Mouse (Mus musculus): Measurements from ENCODE around the gene Cela1.

The Cela1 gene
- long read RNA-seq, experiment 1, transcript Cela1-201 (8 exons, 1,108 nt): major isoform, 27 of 105 reads
- long read RNA-seq, experiment 1, partial matches to known transcripts: 76 of 105 reads
- long read RNA-seq, experiment 1, other reads (novel, unspliced or antisense): 1 of 105 reads
- long read RNA-seq, experiment 2, transcript Cela1-201 (8 exons, 1,108 nt): major isoform, 32 of 125 reads
- long read RNA-seq, experiment 2, partial matches to known transcripts: 90 of 125 reads
- long read RNA-seq, experiment 2, other reads (novel, unspliced or antisense): 3 of 125 reads

DNA sequence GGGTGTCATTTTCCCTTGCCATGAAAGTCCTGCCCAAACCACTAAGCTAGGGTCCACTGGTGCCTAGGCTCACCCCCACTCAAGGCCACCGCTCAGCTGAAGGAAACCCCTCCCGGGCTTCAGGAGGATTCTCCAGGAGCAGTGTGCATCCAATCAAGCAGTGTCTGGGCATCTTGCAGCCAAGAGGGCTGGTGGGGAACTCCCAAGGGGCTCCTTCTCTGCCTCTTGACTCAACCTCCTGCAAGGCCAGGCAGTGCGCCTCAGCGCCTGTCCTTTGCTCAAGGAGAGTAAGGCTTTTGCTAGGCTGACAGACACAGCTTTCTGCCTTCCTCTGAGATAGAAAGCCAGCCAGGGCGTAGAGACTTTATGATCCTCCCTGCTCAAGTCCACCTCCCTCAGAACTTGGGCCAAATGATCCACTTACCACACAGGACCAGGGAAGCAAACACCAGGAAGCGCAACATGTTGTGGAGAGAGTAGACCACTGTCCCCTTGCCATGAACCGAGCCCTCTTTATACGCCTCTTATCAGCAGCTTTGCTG lies at the start of gene Cela1:
Gene Cela1 (minus strand): TSS at position 492 of the 542 bp plus-strand sequence.
- intact Hi-C loops (cut with DNase I): loop anchor here (10.0 kb wide), 1 partner anchor 153 kb away; no protein-coding TSS in a partner anchor

DNA sequence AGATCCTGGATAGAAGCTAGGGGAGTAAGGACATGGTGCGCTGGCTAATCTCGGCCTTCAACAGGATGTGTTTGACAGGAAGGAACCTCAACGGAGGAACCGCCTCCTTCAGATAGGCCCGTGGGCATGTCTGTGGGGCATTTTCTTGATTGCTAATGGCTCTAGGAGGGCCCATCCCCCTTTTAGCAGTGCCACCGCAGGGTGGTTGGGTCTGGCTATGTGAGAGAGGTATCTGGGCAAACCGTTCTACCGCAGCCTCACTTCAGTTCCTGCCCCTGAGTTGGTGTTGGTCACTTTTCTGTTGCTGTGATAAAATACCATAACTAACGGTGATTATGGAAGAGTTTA lies 48.2 kb upstream of the Cela1 start:
- intact Hi-C loops (cut with DNase I): no loop called here

DNA sequence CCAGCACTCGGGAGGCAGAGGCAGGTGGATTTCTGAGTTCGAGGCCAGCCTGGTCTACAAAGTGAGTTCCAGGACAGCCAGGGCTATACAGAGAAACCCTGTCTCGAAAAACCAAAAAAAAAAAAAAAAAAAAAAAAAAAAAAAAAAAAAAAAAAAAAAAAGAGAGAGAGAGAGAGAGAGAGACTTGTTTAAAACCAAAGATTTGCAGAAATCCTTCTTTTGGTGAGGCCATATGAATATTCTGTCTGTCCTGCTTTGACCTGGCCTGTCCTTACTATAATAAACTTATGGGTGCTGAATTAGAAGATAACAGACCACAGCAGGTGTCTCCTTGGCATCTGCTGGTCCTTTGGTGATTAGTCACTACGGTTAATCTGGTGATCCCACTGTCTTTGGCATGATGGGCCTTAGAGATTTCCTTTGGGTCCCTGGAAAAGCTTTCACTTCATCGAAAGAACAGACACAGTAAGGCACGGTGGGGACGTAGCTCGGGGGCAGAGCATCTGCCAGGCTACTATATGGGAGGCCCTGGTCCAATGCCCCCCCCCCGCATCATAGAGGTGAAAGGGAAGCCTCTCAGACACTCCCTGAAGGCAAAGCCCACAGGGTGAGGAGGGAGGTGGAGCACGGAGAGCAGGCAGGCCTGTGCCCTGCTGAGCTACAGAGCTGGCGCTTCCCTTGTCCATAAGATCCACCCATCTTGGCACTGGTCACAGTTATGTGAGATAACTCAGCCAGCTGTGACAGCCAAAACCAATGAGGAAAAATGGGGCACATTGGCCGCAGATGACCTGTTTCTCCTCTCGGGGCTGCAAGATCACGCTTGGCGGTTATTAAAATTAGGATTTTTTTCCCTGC lies 47.6 kb upstream of the Cela1 start:
- intact Hi-C loops (cut with DNase I): no loop called here

DNA sequence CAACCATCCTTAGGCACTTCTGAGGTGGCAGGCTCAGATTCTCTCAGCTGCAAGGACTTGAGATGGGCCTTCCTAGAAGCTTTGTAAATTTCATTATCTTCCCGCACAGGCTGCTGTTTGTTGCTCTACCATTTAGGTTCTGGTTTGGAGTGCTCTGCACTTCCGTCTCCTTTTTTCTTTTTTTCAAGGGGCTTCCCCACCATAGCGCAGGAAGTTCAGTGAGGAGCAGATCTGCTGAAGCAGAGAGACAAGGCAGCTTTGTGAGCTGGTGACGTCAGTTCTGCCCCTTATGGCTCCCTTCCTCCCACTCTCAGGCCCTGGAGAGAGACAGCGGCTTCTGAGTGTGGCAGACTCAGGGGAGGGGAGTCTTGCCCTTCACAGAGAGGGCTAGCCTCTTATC lies 44.9 kb upstream of the Cela1 start:
- intact Hi-C loops (cut with DNase I): no loop called here

DNA sequence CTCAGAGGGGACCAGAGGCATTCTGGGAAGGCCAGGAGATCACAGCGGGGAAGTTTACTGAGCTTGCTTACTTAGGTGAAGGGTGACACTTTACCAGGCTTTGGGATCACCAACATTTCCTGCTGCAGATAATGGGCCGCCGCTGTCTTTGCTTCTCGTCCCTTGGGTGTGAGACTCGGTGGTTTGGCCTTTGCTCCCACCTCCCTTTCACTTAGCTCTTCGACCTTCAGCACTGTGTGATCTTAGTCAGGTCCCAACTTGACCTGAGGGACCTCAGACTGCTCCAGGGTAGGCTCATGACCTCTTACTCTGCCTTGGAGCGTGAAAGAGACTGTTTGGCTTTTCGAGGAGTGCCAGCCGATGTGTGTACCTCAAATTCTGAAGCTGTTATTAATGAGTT lies 43.4 kb upstream of the Cela1 start:
- intact Hi-C loops (cut with DNase I): no loop called here

DNA sequence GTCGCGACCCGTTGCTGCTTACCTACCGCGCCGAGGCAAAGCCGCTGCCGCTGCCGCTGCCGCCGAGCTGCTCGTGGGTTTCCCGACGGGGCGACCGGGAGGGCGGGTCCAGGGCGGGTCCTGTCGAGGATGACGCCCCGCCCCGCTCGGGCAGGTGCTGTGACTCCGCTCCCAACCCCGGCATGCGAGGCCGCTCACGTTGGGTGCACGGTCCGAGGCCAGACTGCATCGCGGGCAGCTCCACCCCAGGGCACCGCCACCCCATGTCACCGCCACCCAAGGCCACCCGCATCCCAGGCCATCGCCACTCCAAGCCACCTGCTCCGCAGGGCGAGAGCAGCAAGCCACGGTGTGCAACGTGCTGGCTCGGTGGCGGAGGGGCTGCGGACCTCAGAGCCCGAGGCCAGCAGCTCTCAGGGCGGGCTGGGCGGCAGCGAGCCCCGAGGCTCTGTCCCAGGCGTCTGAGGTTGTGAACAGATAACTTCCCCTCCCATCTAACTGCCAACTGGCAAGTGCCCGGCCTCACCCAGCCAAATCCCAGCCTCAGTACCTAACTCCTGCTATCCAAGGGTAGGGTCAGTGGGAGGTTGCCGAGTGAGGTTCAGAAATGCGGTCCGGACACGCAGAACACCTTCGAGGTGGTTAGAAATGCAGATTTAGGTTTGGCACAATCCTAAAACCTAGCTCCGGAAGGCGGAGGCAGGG lies 41.7 kb upstream of the Cela1 start, which contains the start of gene Galnt6:
Gene Galnt6 (minus strand): TSS at position 96 of the 705 bp plus-strand sequence.
- intact Hi-C loops (cut with DNase I): no loop called here

DNA sequence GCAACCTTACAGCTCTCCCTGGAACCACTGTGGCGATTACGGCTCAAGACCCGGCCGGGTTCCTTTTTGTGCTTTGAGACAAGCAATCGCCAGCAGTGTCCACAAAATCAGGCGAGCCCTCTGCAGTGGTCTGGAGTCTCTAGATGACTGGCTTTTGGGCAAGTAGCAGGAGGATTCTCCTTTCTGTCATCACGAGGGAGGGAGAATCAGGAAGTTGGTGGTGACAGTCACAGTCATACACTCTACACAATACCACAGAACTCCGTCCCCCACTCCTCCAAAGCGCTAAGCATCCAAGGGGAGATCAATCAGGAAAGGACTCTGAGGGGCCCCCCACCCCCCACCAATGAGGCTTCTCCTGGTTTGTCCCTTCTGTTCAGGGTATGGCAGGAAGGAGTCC lies 40.9 kb upstream of the Cela1 start:
- intact Hi-C loops (cut with DNase I): no loop called here

DNA sequence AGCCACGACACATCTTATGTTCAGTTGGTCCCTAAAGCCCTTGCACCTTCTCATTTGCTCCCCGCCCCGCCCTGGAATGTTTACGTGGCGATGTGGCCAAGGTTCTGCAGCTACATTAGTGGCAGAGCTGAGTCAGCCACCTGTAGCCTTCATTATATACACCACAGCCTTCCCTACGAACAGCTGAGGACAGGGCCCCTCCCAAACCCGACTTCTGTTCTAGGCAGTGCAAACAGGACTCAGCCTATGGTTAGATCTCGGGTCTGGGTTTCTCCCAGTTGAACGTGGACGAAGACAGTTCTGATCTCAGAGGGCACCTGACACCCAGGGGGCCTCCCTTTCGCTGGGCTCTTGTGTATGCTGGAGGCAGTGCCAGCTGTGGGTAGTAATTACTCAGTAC lies 40.1 kb upstream of the Cela1 start:
- intact Hi-C loops (cut with DNase I): no loop called here

DNA sequence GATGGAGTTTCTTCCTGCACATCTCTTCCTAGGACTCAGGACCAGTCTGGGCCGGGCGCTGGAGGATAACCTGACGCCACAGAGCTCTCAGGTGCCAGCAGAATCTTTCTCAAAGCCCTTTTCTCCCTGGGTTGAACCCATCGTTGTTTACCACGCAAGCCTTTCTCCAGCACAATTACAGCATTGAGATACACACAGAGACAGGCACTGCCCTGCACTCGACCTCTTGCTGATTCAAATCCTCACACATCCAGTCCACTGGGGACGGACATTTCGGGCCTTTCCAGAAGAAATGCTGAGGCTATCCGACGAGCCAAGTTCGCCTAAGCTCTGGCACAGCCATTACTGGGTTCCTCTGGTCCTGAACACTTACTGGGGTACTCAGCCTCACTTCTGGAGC lies 39.0 kb upstream of the Cela1 start:
- intact Hi-C loops (cut with DNase I): no loop called here

DNA sequence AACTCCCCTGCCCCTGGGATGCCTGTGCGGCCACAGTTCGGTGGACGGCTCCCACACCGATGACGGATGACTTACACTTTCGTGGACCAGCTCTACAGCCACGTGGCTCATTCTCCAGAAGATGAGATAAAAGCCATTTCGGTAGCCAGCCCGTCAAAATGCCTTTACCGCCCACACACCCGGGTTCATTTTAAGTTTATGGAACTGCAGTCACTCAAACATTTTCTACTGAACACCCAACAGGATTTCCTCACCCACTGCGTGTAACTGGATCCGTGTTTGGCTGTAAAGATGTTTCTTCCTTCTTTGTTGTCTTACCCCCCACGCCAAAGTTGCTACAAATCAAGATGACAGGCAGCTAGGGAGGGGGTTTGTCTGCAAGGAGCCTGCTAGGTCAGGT lies 35.8 kb upstream of the Cela1 start:
- intact Hi-C loops (cut with DNase I): no loop called here

DNA sequence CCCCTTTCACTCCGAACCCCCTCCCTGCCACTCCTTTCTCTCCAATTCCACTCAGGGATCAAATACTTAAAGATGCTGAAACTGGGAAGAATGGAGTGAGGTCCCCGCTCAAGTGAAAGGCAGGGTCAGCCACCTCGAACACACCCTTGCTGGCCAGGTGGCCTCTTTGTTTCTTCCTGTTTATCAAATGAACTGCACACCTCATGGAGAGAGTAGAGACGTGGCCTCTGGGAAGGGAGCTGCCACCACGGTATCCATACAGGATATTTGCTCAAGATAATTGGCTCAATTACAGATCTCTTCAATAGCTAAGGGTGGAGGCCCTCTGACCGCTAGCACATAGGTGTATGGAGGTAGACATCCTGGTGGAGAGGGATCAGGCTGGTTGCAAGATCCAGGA lies 34.8 kb upstream of the Cela1 start:
- intact Hi-C loops (cut with DNase I): no loop called here

DNA sequence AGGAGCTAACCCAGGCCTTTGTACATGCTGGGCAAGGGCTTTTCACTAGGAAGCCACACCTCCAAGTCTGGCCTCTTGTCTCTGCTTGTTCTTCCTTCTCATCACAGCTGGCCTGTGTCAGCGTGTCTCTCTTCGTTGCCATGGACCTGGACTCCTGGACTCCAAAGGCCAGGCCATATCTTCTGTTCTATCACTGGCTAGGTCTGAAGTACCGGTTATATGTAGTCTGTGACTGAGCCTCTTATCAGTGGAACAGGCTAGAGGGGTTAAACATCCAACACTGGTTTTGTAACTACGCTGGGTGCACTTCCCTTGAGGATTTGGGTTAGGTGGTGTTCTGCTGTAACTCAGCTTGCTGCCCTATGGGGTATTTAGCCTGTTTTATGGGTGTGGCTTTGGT lies 34.3 kb upstream of the Cela1 start:
- intact Hi-C loops (cut with DNase I): no loop called here

DNA sequence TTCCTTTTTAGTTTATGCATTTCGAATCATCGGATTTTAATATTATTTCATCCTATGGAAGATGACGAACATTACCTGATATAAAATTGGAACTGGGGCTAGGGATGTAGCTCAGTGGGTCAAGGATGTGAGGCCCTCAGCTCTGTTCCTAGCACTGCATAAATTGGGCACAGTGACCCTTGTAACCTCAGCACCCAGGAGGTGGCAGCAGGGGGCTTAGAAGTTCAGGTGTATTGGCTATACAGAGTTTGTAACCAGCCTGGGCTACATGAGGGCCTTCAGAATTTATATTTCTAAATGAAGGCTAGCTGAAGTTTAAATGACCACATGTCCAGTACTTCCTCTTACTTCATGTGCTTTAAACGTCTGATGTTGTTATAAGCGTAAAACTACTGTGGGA lies 33.7 kb upstream of the Cela1 start:
- intact Hi-C loops (cut with DNase I): no loop called here

DNA sequence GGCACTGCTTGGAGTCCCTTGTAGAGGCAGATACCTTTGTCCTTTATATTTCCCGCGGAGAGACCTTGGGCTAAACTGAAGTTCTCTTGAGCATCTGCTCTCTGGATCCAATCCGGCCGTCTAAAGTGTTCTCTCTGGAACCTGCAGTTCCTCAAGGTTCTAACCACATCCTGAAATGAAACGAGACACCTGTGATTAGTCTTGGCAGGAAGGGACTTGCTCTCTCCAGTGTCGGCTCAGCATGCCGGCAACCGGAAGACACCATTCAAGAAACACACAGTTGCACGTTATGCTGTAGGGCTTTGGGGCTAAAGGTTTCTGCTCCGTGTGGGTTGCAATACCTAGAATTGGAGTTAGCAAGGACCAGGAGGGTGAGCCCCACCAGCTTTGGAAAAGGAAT lies 32.3 kb upstream of the Cela1 start:
- intact Hi-C loops (cut with DNase I): no loop called here

DNA sequence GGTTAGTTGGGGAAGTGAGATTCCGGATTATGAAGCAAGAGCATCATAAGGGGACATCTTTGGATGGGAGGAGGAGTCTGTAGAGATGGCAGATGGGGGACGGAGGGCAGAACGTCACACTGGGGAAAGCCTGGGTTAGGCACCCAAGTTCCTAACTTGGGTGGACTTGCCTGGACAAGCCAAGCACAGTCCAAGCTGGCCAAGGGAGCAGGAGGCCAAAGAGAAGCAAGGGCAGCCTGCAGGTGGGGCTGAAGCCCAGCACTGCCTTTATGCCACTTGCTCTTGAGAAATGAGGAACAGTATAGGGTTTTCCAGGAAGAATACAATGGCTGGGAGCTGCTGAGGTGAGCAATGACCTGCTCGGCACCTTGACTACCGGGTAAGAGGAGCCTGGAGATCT lies 31.5 kb upstream of the Cela1 start:
- intact Hi-C loops (cut with DNase I): no loop called here

DNA sequence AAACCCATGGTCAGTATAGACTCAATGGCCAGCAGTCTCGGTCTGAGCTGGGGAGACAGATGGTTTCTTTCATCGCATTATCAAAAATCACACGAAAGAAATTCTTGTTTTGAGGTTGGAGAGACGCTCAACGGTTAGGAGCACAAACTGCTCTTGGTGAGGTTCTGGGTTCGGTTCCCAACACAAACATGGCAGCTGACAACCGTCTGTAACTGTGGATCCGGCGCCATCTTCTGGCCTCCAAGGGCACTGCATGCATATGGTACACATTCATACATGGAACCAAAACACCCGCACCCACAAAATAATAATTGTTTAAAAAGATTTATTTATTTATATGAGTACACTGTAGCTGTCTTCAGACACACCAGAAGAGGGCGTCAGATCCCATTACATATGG lies 30.9 kb upstream of the Cela1 start:
- intact Hi-C loops (cut with DNase I): no loop called here

DNA sequence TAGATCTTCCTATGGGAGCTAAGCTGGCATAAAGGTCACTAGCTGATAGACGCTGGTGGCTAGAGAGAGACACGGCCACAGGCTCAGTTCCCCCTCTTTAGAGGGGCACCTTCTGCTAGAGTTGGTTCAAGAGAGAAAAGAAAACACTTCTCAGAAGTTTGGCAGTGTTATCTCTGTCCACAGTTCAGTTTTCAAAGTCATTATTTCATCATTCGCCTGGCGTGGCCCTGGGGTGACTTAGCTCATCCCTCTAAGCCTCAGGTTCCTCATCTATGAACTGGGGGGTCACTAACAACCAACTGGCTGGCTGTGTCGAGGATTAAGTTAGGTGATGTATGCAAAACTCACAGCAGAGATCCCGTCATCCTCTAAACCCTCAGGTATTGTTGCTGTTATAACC lies 30.2 kb upstream of the Cela1 start:
- intact Hi-C loops (cut with DNase I): no loop called here

DNA sequence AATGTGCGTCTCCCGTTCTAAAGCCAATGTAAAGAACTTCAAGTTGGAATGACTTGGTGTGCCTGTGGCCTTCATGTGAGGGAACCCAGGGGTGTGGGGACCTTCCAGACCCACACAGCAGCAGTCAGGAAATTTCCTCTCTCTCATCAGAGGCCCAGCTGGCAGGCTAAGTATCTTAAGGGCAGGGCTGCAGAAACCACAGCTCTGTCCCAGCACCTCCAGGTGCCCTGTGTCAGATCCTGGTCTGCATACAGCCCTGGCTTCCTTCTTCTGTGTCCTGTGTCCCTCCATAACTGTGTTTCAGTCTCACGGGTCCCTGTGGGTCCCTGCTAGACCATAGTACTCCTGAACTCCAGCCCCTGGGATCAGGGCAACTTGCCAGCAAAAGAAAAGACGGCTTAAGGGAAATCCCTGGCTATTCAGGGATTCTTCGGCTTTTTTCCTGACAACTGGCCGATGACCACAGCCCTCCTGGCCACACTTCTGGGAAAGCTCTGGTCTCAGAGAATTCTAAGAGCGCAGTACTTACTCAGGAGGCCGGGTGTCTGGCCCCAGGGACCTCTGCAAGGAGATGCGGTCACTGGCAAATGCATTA lies 27.8 kb upstream of the Cela1 start:
- intact Hi-C loops (cut with DNase I): no loop called here

DNA sequence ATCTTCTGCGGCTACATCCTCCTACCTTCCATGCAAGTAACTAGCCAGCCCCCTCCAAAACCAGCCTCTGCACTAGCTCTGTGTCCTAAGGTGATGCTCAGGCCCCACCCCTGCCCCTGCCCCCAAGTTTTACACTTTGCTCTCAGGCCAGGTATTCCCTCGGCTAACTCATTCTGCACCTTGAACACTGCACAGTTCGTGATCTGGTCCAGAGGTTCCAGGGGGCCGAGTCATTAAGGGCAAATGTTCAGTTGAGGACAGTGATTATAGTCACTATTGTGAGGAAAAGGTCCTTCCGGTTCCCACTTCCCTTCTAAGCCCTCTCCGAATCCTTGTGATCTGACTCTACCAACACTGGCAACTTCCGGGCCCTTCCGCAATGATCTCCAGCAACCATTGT lies 26.7 kb upstream of the Cela1 start:
- intact Hi-C loops (cut with DNase I): no loop called here

DNA sequence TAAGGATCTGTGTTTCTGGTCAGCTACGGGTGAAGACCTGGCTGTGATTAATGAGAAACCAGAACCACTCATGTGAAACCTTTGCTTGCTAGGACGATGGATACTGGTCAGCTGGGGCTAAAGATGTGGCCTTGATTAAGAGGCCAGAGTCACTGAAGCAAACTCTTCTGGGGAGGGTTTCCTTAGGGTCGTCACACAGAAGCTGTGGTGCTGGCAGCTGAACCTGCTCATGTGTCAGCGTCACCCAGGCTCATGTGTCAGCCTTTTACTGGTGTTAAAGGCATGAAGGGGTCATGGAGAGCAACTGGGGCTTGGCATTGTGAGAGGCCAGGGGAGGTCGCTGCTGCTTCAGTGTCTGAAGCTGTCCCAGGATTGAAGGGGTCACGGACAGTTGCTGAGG lies 23.1 kb upstream of the Cela1 start:
- intact Hi-C loops (cut with DNase I): no loop called here

DNA sequence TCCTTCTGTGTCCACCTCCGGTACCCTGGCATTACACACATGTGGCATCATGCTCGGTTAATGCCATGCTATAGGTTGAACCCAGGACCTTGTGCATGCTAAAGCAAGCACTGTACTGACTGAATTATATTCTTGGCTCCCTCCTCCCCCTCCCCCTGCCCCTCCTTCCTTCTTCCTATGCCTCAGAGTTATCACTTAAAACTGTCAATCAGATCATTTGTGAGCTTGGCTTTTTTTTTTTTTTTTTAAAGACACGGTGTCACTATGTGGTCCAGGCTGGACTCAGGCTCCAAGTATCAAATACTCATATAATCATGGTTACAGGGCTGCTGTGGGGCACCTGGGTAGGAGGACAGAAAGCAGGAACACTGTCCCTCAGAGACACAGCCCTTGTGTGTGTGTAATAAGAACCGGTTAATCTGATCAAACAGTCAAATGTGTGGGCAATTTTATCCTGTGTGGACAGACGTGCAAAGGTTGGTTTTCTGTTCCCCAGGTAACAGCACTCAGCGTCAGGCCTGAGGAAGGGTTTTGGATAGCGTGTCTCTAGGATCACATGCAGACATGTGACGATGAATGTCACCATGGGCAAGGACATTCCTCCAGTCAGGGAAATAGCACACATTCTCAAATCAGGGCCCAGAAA lies 20.8 kb upstream of the Cela1 start:
- intact Hi-C loops (cut with DNase I): no loop called here

Data from adrenal gland (tissue).